Mouse (Mus musculus) lung, postnatal 0 days (tissue): Measurements from ENCODE around the gene Gm5767.

Source experiments
- CTCF ChIP-seq: IDR thresholded peaks from 2 replicates; pipeline ENCODE4 v1.5.1; 2016; ENCODE audit warnings: antibody characterized with exemption, mild to moderate bottlenecking
- EP300 ChIP-seq: IDR thresholded peaks from 2 replicates; pipeline ENCODE4 v1.6.1; 2016; ENCODE audit warnings: antibody characterized with exemption, mild to moderate bottlenecking, control low read depth

GRCm38 (mm10) chr16:8714851-8715250 lies 34.3 kb downstream of the Gm5767 start:
- TF ChIP-seq EP300, result no peak
- no peak for TF ChIP-seq CTCF
